Mouse (Mus musculus) forebrain, embryonic 13.5 days (tissue): ENCODE results near the gene Hist1h2ad. TPM values are rescaled to one million over a fixed set of nuclear protein-coding genes. Genes with fewer than 3 reads are reported as not detected.
A peak's percentile ranks its signal among the peaks of the same experiment; 100 is the strongest.
"Not testable (repeated sequence)": the region's sequence is repeated elsewhere in the genome, so short reads cannot be mapped to it uniquely, and the experiment has no call there.

ENCODE experiments used
- ATAC-seq: fragments of 200-750 bp; cut with Nextera tagmentation; 2 replicates; pipeline ENCODE4 v1.8.0; 2017
- H3K27ac ChIP-seq: fragments of 300-500 bp; sonication (generic); 2 replicates; pipeline ENCODE4 v1.5.1; 2015; ENCODE audit warnings: inconsistent platforms, mild to moderate bottlenecking, moderate library complexity
- H3K27me3 ChIP-seq: fragments of 300-500 bp; sonication (generic); 2 replicates; pipeline ENCODE4 v1.6.1; 2015; ENCODE audit warnings: mild to moderate bottlenecking, inconsistent platforms
- H3K36me3 ChIP-seq: fragments of 300-500 bp; sonication (generic); 2 replicates; pipeline ENCODE4 v1.6.1; 2015; ENCODE audit warnings: mild to moderate bottlenecking, inconsistent platforms; ENCODE audit not compliant: poor library complexity, severe bottlenecking
- H3K4me1 ChIP-seq: fragments of 300-500 bp; sonication (generic); 2 replicates; pipeline ENCODE4 v1.6.1; 2015; ENCODE audit warnings: inconsistent platforms
- H3K4me2 ChIP-seq: fragments of 300-500 bp; sonication (generic); 2 replicates; pipeline ENCODE4 v1.6.1; 2015; ENCODE audit warnings: inconsistent platforms, mild to moderate bottlenecking, moderate library complexity
- H3K4me3 ChIP-seq: fragments of 300-500 bp; sonication (generic); 2 replicates; pipeline ENCODE4 v1.5.1; 2015; ENCODE audit warnings: mild to moderate bottlenecking, inconsistent platforms
- H3K9ac ChIP-seq: fragments of 300-500 bp; sonication (generic); 2 replicates; pipeline ENCODE4 v1.6.1; 2015; ENCODE audit warnings: mild to moderate bottlenecking, inconsistent platforms
- H3K9me3 ChIP-seq: fragments of 300-500 bp; sonication (generic); replicated peaks from 2 replicates; pipeline ENCODE4 v1.6.1; 2016; ENCODE audit warnings: inconsistent platforms
- WGBS: fragments of 180-500 bp; shearing (Covaris S2); methylation state at CpG from one replicate; pipeline ENCODE4 v1.1.7; 2015; 5-methylcytosine and 5-hydroxymethylcytosine counted together
- polyA plus RNA-seq: library from polyadenylated mRNA; unstranded; fragments of >200 nt; fragmentation: Nextera tagmentation; extraction: Ambion mirVana; gene quantifications from 2 replicates; pipeline ENCODE4 v1.2.1, GENCODE M21; 2015

The Hist1h2ad gene
- polyA plus RNA-seq, 1 experiment from 2014 or later = 4.8 TPM

DNA sequence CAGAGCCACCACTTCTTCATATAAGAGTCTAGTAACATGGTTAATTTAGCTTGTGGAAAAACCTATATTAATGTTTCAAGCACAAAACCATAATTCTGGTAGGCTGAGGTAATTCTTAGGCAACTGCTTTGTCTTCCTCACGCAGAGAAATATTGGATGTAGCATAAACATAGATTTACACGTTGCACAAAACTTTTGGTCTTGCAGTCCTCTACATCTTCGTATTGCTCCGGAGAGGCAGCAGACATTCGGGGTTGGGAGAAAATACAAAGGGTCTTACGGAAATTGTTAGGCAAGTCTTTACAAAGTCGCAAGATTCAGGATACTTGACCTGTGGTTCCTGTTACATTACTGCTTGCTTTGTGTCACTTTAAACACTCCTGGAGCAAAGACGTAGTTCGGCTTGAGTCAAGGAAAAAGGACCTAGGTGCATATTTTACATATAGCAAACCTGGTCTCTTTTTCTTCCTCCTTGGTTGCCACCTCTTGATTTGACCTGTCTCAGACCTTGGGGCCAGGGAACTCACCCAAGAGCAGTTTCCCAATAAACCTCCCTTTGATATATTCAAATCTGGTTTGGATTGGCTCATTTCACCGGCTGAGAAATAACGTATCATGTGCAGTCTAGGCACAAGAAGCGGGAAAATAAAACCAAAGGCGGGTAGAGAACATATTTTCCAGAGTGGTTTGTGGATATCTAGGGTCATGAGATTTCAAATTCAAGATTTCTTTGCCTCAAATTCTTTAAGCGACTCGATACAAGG lies 39.6 kb upstream of the Hist1h2ad start:
- H3K4me1 ChIP-seq = peaks cover 46% of the 10 kb centered on the region
- no peaks in the 10 kb centered on the region for H3K36me3 ChIP-seq
- no peaks in the 10 kb centered on the region for H3K27me3 ChIP-seq
- H3K9ac ChIP-seq = peak overlapping the region; percentile 73
- ATAC-seq = no peak
- peak overlapping the region; percentile 58 for H3K4me3 ChIP-seq
- H3K4me2 ChIP-seq = peak overlapping the region; percentile 61
- H3K9me3 ChIP-seq = no peaks in the 10 kb centered on the region
- under 1% methylated on average over 15 of the region's 15 CpGs for WGBS
- H3K27ac ChIP-seq = peak overlapping the region; percentile 98

DNA sequence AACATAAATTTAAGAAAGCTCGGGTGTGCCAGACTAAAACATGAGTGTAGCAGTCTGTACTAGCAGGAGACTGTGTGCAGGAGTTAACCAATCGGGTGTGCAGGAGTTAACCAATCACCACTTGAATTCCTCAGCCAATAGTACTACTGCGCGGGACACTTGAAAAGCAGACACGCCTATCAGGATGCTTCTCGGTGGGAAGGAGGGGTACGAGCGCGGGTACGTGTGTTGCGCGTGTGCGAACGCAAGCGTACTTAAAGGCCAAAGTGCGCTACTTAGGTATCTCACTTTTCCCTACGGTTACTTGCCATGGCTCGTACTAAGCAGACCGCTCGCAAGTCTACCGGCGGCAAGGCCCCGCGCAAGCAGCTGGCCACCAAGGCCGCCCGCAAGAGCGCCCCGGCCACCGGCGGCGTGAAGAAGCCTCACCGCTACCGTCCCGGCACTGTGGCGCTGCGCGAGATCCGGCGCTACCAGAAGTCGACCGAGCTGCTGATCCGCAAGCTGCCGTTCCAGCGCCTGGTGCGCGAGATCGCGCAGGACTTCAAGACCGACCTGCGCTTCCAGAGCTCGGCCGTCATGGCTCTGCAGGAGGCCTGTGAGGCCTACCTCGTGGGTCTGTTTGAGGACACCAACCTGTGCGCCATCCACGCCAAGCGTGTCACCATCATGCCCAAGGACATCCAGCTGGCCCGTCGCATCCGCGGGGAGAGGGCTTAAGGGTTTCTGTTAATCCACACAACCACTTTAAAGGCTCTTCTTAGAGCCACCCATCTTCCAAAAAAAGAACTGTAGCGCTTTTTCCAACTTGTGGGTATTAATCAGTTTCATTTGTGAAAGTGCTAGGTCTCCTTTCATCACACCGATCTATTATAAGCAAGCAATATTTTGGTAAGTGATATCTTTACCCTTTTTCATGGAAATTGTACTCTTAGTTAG lies 38.8 kb upstream of the Hist1h2ad start, which contains the start of gene Hist1h3g:
Hist1h3g (plus strand) TSS at position 286 of the 939 bp plus-strand sequence.
- Histone ChIP-seq H3K27ac (peak within 1 kb of the TSS; percentile 98), H3K9ac (peak within 1 kb of the TSS; percentile 79), H3K4me3 (peak within 1 kb of the TSS; percentile 58), H3K4me1 (peaks cover 42% of the 10 kb centered on the region), H3K4me2 (peak within 1 kb of the TSS; percentile 61)
- H3K36me3 ChIP-seq, H3K9me3 ChIP-seq, H3K27me3 ChIP-seq: not testable (repeated sequence)
- WGBS = under 1% methylated on average over 42 of the region's 62 CpGs
- peak; percentile 92 for ATAC-seq

DNA sequence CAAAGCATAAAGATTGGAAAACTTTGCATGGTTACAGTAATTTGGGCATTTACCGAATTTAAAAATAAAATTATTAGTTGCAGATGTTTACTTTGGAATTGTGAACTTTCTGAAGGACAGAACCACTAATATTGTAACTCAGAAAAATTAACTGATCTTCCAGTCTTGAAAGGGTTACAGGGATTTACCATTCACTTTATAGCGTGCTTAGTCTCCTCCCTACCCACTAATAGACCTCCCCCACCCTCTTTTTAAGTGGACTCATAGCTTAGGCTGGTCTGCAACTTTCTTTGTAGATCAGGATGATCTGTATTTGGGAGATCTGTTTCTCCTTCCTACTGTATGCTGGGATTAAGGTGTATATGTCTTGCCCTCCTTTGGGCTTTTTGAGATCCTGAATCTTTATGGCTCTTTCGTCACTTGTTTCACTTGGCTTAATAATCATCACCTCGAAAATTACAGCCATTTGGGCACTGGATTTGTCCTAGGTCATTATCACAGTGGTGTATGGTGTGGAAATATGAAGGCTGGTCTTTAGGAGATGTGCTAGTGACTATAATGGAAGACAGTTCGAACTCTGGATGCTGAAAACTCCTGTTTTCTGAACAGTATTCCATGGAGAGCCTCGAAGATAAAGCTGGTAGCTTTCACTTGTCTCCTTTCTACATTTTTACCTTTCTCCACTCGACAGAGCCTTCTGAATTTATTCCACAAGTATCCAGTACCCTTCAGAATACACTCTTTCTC lies 37.9 kb upstream of the Hist1h2ad start:
- H3K9me3 ChIP-seq = no peaks in the 10 kb centered on the region
- no peak for ATAC-seq
- H3K9ac ChIP-seq = peak overlapping the region; percentile 79
- peak overlapping the region; percentile 48 for H3K27ac ChIP-seq
- 16% methylated on average over 7 of the region's 7 CpGs for WGBS
- peak overlapping the region; percentile 58 for H3K4me3 ChIP-seq
- peak overlapping the region; percentile 61 for H3K4me2 ChIP-seq
- no peaks in the 10 kb centered on the region for H3K36me3 ChIP-seq
- H3K27me3 ChIP-seq = no peaks in the 10 kb centered on the region
- peaks cover 42% of the 10 kb centered on the region for H3K4me1 ChIP-seq

DNA sequence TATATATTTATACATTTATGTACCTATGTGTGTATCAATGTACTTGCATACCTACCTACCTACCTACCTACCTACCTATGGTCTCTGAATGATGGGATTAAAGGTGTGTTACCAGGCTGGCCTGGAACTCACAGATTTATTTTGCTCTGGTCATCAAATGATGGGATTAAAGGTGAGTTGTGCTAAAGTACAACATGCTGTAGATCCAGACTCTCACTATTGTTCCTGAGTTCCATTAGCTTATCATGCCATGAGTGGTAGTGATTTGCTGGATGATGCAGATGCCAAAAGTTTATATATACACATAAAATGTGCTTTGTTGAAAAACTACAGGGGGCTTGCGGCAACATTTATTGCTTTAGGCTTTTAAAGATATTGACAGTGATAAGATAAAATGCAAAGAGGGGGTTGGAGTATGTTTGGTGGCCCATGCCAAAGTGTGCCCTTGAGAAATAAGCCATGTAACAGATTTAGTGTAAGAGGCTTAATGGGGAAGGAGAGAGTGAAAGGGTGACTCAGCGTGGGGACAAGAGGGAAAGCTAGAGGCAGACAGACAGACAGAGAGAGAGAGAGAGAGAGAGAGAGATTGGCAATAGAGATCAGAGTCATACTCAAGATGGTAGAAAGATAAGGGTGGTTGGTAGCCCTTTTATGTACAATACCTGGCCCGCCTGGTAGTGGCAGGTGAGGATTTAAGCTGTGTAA lies 37.0 kb upstream of the Hist1h2ad start:
- peak overlapping the region; percentile 70 for H3K9ac ChIP-seq
- H3K27me3 ChIP-seq = no peaks in the 10 kb centered on the region
- H3K4me1 ChIP-seq = peaks cover 41% of the 10 kb centered on the region
- no peak for ATAC-seq
- 79% methylated on average over 3 of the region's 3 CpGs for WGBS
- H3K9me3 ChIP-seq = no peaks in the 10 kb centered on the region
- H3K4me3 ChIP-seq = peak overlapping the region; percentile 58
- H3K27ac ChIP-seq = no peak overlapping the region
- H3K4me2 ChIP-seq = peak overlapping the region; percentile 61
- H3K36me3 ChIP-seq = no peaks in the 10 kb centered on the region

DNA sequence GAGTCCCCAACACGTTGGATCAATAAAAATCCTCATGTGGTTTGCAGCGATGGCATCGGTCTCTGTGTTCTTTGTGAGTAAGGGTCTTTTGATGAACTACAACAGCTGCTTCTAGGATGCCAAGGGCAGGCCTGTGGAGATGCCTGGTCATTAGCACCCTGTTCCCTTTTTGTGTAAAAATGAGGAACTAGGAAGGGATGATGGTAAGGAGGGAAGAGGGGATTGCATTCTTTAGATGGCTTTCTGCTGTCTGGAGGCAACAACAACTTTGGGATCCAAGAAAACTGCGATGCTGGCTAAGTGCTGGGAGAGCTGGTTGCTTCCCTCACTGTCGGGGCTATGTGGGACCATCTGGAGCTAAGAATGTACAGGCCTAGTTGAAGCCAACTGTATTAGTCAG lies 35.9 kb upstream of the Hist1h2ad start:
- Histone ChIP-seq H3K4me1 (peaks cover 37% of the 10 kb centered on the region), H3K36me3 (no peaks in the 10 kb centered on the region), H3K27ac (no peak overlapping the region), H3K27me3 (no peaks in the 10 kb centered on the region), H3K9ac (no peak overlapping the region), H3K9me3 (no peaks in the 10 kb centered on the region), H3K4me3 (no peak overlapping the region), H3K4me2 (no peak overlapping the region)
- WGBS = 78% methylated on average over 5 of the region's 5 CpGs
- no peak for ATAC-seq

DNA sequence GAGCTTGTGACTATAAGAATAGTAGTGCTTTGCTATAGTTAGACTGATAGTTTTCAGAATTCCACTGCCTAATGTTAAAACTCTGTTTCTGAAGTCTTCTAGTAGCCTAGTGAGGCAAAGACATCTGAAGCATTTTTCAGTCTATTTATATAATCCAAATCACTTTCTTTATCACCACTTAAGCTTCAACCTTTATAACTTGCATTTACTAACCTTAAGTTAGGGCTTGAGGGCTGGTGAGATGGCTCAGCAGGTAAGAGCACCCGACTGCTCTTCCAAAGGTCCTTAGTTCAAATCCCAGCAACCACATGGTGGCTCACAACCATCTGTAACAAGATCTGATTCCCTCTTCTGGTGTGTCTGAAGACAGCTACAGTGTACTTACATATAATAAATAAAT lies 34.4 kb upstream of the Hist1h2ad start:
- not testable (repeated sequence) for H3K36me3 ChIP-seq, ATAC-seq, H3K9ac ChIP-seq, H3K4me2 ChIP-seq, H3K27ac ChIP-seq, H3K4me3 ChIP-seq, H3K27me3 ChIP-seq, H3K9me3 ChIP-seq
- 75% methylated on average over 1 of the region's 1 CpGs for WGBS
- peaks cover 29% of the 10 kb centered on the region for H3K4me1 ChIP-seq

DNA sequence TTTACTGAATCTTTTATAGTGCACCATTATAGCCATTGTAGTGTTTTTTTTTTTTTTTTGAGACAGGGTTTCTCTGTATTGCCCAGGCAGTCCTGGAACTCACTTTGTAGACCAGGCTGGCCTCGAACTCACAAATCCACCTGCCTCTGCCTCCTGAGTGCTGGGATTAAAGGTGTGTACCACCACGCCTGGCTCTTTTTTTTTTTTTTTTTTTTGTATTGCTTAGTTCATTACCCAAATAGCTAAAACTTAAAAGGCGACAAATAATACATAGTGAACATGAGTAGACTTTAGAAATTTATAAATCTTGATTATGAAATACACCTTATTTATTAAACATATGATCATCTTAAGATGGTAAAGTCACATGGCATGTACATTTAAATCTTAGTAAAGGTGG lies 32.7 kb upstream of the Hist1h2ad start:
- Histone ChIP-seq H3K9me3 (no peaks in the 10 kb centered on the region), H3K27ac (no peak overlapping the region), H3K4me1 (peaks cover 27% of the 10 kb centered on the region), H3K27me3 (no peaks in the 10 kb centered on the region), H3K36me3 (no peaks in the 10 kb centered on the region), H3K4me3 (no peak overlapping the region), H3K4me2 (no peak overlapping the region), H3K9ac (no peak overlapping the region)
- 80% methylated on average over 3 of the region's 3 CpGs for WGBS
- ATAC-seq = no peak

DNA sequence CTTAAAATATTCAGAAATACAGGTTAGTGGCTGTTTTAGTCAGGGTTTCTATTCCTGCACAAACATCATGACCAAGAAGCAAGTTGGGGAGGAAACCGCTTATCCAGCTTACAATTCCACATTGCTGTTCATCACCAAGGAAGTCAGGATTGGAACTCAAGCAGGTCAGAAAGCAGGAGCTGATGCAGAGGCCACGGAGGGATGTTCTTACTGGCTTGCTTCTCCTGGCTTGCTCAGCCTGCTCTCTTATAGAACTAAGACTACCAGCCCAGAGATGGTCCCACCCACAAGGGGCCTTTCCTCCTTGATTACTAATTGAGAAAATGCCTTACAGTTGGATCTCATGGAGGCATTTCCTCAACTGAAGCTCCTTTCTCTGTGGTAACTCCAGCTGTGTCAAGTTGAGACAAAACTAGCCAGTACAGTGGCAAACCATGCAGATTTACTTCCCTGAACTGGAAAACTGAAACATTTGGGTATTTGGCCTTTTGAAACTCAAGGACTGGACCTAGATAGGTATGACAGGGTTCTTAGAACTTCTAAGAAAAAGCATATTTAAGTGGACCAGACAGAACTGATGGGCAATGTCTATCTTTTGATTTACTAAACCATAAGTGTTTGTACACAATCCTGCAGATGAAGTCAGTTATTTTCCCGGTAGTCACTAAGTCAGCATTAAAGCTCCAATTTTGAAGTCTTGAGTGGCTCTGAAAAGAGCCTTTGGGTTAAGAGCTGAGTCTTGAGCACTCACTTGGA lies 31.8 kb upstream of the Hist1h2ad start:
- H3K27ac ChIP-seq = peak overlapping the region; percentile 89
- WGBS = 7% methylated on average over 3 of the region's 3 CpGs
- H3K4me1 ChIP-seq = peaks cover 17% of the 10 kb centered on the region
- H3K4me3 ChIP-seq = peak overlapping the region; percentile 46
- H3K4me2 ChIP-seq = peak overlapping the region; percentile 70
- H3K27me3 ChIP-seq, ATAC-seq, H3K36me3 ChIP-seq, H3K9me3 ChIP-seq: not testable (repeated sequence)
- H3K9ac ChIP-seq = peak overlapping the region; percentile 71

DNA sequence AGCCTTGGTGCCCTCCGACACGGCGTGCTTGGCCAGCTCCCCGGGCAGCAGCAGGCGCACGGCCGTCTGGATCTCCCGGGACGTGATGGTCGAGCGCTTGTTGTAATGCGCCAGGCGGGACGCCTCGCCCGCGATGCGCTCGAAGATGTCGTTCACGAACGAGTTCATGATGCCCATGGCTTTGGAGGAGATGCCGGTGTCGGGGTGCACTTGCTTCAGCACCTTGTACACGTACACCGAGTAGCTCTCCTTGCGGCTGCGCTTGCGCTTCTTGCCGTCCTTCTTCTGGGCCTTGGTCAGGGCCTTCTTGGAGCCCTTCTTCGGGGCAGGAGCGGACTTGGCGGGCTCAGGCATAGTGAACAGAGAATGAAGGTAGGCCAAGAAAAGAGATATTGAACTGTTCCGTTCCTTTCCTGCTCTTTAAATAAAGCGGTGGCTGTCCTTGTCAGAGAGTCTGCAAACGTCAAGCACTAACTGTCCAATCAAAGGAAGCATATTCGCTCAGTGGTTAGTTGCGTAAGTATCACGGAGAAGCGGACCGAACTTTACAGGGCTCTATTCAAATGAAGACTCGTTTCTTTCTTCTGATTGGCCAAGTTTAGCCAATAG lies 31.1 kb upstream of the Hist1h2ad start, which contains the start of gene Hist1h2bh:
Hist1h2bh (minus strand) TSS at position 394 of the 609 bp plus-strand sequence.
- Histone ChIP-seq H3K9ac (peak within 1 kb of the TSS; percentile 71), H3K4me1 (peaks cover 14% of the 10 kb centered on the region), H3K27ac (peak within 1 kb of the TSS; percentile 95), H3K4me2 (peak within 1 kb of the TSS; percentile 70), H3K4me3 (peak within 1 kb of the TSS; percentile 47)
- H3K27me3 ChIP-seq, H3K9me3 ChIP-seq, H3K36me3 ChIP-seq: not testable (repeated sequence)
- WGBS = under 1% methylated on average over 42 of the region's 42 CpGs
- peak; percentile 93 for ATAC-seq

DNA sequence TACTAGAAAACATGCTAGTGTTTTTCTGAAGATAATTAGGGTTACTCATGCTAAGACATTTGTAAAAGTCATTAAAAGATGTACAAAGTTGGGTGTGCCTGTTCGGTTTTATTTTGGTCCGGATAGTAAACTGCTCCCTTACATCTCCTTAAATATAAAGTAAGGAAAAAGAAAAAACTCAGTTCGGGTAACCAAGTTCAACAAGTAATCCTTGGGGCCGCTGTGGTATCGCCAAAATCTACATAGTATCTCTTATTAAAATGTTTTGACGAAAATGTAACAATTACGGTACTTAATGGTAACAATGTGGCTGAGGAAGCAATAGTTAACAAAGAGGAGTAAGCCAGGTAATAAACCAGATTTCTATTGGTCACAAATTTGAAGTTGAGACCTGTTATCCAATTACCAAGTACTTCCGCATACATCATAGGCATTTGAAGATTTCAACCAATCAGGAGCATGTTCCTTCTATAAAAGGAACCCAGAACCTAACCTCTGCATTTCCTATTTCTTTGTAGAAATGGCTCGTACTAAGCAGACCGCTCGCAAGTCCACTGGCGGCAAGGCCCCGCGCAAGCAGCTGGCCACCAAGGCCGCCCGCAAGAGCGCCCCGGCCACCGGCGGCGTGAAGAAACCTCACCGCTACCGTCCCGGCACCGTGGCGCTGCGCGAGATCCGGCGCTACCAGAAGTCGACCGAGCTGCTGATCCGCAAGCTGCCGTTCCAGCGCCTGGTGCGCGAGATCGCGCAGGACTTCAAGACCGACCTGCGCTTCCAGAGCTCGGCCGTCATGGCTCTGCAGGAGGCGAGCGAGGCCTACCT lies 30.0 kb upstream of the Hist1h2ad start, which contains the start of gene Hist1h3f:
Hist1h3f (plus strand) TSS at position 88 of the 822 bp plus-strand sequence.
- Histone ChIP-seq H3K4me3 (peak within 1 kb of the TSS; percentile 47), H3K4me1 (peaks cover 11% of the 10 kb centered on the region), H3K9ac (peak within 1 kb of the TSS; percentile 73), H3K27me3 (no peaks in the 10 kb centered on the region), H3K36me3 (no peaks in the 10 kb centered on the region), H3K4me2 (peak within 1 kb of the TSS; percentile 70), H3K9me3 (no peaks in the 10 kb centered on the region), H3K27ac (peak within 1 kb of the TSS; percentile 95)
- peak; percentile 95 for ATAC-seq
- WGBS = under 1% methylated on average over 32 of the region's 45 CpGs
